Mouse (Mus musculus) brain, embryonic 14.5 days (tissue): ENCODE measurements around the gene Rad51b.

Source experiments
- CTCF ChIP-seq: fragments of 200-500 bp; IDR thresholded peaks from 2 replicates; pipeline ENCODE4 v1.5.1; 2012; ENCODE audit warnings: inconsistent platforms, mild to moderate bottlenecking, moderate library complexity, borderline replicate concordance; ENCODE audit not compliant: insufficient read depth, insufficient read length; ENCODE audit errors: extremely low read depth
- POLR2A ChIP-seq: fragments of 200-500 bp; IDR thresholded peaks from 2 replicates; pipeline ENCODE4 v1.6.1; 2012; ENCODE audit warnings: mild to moderate bottlenecking, inconsistent platforms, borderline replicate concordance; ENCODE audit not compliant: poor library complexity, insufficient read depth, insufficient read length, severe bottlenecking; ENCODE audit errors: extremely low read depth

GRCm38 (mm10) chr12:79372697-79373096, 75.6 kb downstream of the Rad51b start:
- TF ChIP-seq POLR2A, result no peak
- no peak for TF ChIP-seq CTCF
